Mouse (Mus musculus): ENCODE measurements around the gene Cpt1b. TPM values are rescaled to one million over a fixed set of nuclear protein-coding genes. Genes with fewer than 3 reads are reported as not detected.

The Cpt1b gene
- polyA plus RNA-seq (2012; rRNA removed), result 47.0 and 76.6 TPM in 2 replicates

DNA sequence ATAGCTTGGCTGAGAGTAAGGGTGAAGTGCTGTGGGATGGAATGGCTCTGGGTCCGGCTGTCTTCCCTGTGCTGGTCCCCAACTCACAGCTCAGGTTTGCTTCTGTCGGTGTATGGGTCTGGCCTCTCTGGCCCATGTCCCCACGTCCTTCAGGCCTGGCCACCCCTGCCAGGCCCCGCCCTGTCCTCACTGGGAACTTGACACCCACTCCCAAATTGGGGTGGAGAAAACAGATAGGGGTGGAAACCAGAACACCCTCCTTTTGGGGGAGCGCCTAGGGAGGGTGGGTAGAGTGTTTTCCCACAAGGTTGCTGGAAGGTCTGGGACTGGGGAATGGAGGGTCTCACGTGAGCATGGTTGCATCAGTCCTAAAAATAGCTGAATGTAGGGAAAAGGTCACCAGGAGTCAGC lies at the start of gene Cpt1b:
Cpt1b (minus strand) TSS at position 153 of the 411 bp plus-strand sequence.
- WGBS, result 87% methylated on average over 6 of the region's 6 CpGs
- no peak within 1 kb of the TSS for H3K4me3 ChIP-seq (ENCODE audit: control insufficient read depth, insufficient read depth, low read length)
- TF ChIP-seq POLR2A (IDR thresholded peaks at IDR 0.05; ENCODE audit: control insufficient read depth, extremely low read depth, insufficient read depth, low read length, poor library complexity) (no peak), CTCF (IDR thresholded peaks at IDR 0.05; ENCODE audit: borderline replicate concordance, control insufficient read depth, extremely low read depth, insufficient read depth, low read length, poor library complexity) (no peak)
- H3K27me3 ChIP-seq (ENCODE audit: control insufficient read depth, insufficient read depth, low read length), result no peaks in the 10 kb centered on the region
- no peak within 1 kb of the TSS for H3K27ac ChIP-seq (ENCODE audit: control insufficient read depth, insufficient read depth, low read length)
- H3K36me3 ChIP-seq (ENCODE audit: control insufficient read depth, insufficient read depth, low read length), result peaks cover 7% of the 10 kb centered on the region; the same call in 1 of the 2 replicates
- peaks cover 12% of the 10 kb centered on the region for H3K4me1 ChIP-seq (replicated peaks; ENCODE audit: control insufficient read depth, insufficient read depth, low read length)
- DNase-seq, result no peak

DNA sequence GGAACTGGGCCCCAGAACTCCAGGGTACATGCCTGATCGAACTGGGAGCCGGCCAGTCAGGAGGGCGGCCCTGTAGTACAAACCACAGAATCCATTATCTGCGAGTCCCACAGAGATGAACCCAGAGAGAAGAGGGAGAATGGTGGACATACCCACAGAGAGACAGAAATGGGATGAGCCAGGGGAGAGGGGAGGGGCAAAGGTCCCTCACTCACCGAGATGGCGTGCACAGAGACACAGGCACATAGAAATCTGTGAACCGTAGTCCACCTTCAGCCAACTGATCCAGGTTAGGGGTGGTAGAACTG lies 49.6 kb upstream of the Cpt1b start:
- Histone ChIP-seq H3K36me3 (ENCODE audit: control insufficient read depth, insufficient read depth, low read length) (no peaks in the 10 kb centered on the region), H3K27ac (ENCODE audit: control insufficient read depth, insufficient read depth, low read length) (no peak overlapping the region), H3K4me1 (replicated peaks; ENCODE audit: control insufficient read depth, insufficient read depth, low read length) (peaks cover 16% of the 10 kb centered on the region), H3K27me3 (ENCODE audit: control insufficient read depth, insufficient read depth, low read length) (no peaks in the 10 kb centered on the region), H3K4me3 (ENCODE audit: control insufficient read depth, insufficient read depth, low read length) (no peak overlapping the region; the same call in 1 of the 2 replicates)
- DNase-seq, result no peak
- WGBS, result 93% methylated on average over 7 of the region's 7 CpGs
- no peak for TF ChIP-seq CTCF (IDR thresholded peaks at IDR 0.05; ENCODE audit: borderline replicate concordance, control insufficient read depth, extremely low read depth, insufficient read depth, low read length, poor library complexity)
- no peak for TF ChIP-seq POLR2A (IDR thresholded peaks at IDR 0.05; ENCODE audit: control insufficient read depth, extremely low read depth, insufficient read depth, low read length, poor library complexity)

DNA sequence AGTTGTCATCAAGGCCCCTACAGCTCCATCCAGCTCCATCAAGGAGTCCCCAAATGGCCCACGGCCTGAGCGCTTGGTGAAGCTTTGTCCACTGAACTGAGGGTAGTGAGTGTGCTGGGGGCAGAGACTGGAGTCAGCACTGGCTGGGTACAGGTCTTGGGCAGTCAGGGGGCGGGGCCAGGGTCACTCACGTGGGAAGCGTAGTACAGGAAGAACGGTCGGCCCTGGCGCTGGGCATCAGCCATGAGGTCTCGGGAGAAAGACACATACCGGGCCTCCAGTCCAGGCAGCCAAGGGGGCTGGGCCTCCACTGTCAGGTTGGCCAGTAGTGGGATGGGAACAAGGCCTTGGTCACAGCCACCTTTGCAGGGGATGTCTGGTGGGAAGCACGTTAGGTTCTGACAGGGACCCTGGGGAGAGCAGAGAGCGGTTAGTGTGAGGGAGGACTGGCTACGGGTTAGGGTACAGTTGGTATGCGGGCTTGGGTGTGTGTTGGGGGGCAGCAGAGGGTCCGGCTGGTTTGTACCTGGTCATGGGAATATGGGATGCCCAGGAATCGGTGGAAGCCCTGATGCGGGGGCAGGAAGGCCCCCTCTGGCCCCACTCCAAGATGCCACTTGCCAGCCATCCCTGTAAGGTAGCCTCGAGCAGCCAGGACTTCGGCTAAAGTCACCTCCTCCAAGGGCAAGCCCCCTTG lies 49.1 kb upstream of the Cpt1b start:
- no peaks in the 10 kb centered on the region for H3K36me3 ChIP-seq (ENCODE audit: control insufficient read depth, insufficient read depth, low read length)
- WGBS, result 98% methylated on average over 19 of the region's 19 CpGs
- no peaks in the 10 kb centered on the region for H3K27me3 ChIP-seq (ENCODE audit: control insufficient read depth, insufficient read depth, low read length)
- no peak for DNase-seq
- peaks cover 16% of the 10 kb centered on the region for H3K4me1 ChIP-seq (replicated peaks; ENCODE audit: control insufficient read depth, insufficient read depth, low read length)
- H3K27ac ChIP-seq (ENCODE audit: control insufficient read depth, insufficient read depth, low read length), result no peak overlapping the region
- TF ChIP-seq CTCF (IDR thresholded peaks at IDR 0.05; ENCODE audit: borderline replicate concordance, control insufficient read depth, extremely low read depth, insufficient read depth, low read length, poor library complexity) (no peak), POLR2A (IDR thresholded peaks at IDR 0.05; ENCODE audit: control insufficient read depth, extremely low read depth, insufficient read depth, low read length, poor library complexity) (no peak)
- H3K4me3 ChIP-seq (ENCODE audit: control insufficient read depth, insufficient read depth, low read length), result no peak overlapping the region

DNA sequence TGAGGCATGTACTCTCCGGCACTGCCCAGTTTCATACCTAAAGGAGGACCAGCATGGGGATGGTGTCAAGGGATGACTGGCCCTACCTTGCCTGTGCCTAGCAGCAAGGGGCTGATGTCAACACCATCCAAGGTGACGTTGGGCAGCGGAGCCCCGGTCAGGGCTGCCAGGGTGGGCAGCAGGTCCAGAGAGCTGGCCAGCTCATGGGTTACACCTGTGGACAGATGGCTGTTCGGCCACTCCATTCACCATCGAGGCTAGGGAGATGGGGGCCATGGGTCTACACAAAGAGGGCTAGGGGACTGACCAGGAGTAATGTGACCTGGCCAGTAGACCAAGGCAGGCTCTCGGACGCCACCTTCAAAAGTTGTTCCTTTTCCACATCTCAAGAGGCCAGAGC lies 48.3 kb upstream of the Cpt1b start:
- TF ChIP-seq CTCF (IDR thresholded peaks at IDR 0.05; ENCODE audit: borderline replicate concordance, control insufficient read depth, extremely low read depth, insufficient read depth, low read length, poor library complexity) (no peak), POLR2A (IDR thresholded peaks at IDR 0.05; ENCODE audit: control insufficient read depth, extremely low read depth, insufficient read depth, low read length, poor library complexity) (no peak)
- 98% methylated on average over 8 of the region's 8 CpGs for WGBS
- H3K36me3 ChIP-seq (ENCODE audit: control insufficient read depth, insufficient read depth, low read length), result no peaks in the 10 kb centered on the region
- no peak overlapping the region for H3K27ac ChIP-seq (ENCODE audit: control insufficient read depth, insufficient read depth, low read length)
- DNase-seq, result no peak
- H3K4me3 ChIP-seq (ENCODE audit: control insufficient read depth, insufficient read depth, low read length), result no peak overlapping the region
- no peaks in the 10 kb centered on the region for H3K27me3 ChIP-seq (ENCODE audit: control insufficient read depth, insufficient read depth, low read length)
- H3K4me1 ChIP-seq (replicated peaks; ENCODE audit: control insufficient read depth, insufficient read depth, low read length), result peaks cover 16% of the 10 kb centered on the region

DNA sequence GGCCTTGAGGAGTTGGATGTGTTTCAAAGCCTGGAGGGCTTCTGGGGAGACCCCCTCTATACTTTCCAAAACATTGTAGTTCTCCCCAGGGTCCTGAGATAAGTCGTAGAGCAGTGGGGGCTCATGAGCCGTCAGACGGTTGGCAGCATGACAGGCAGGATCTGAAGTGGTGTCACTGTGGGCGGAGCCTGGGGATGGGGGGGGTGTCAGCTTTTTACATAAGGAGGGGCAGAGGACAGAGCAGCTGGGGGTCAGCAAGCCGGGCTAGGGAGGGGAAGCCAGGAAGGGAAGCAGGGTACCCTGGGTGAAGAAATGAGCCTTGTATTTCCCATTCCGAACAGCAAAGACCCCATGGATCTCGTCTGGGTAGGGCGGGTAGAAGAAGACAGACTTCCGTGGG lies 47.7 kb upstream of the Cpt1b start:
- 95% methylated on average over 9 of the region's 9 CpGs for WGBS
- no peak for DNase-seq
- no peaks in the 10 kb centered on the region for H3K36me3 ChIP-seq (ENCODE audit: control insufficient read depth, insufficient read depth, low read length)
- no peaks in the 10 kb centered on the region for H3K27me3 ChIP-seq (ENCODE audit: control insufficient read depth, insufficient read depth, low read length)
- no peak overlapping the region for H3K27ac ChIP-seq (ENCODE audit: control insufficient read depth, insufficient read depth, low read length)
- peaks cover 16% of the 10 kb centered on the region for H3K4me1 ChIP-seq (replicated peaks; ENCODE audit: control insufficient read depth, insufficient read depth, low read length)
- TF ChIP-seq CTCF (IDR thresholded peaks at IDR 0.05; ENCODE audit: borderline replicate concordance, control insufficient read depth, extremely low read depth, insufficient read depth, low read length, poor library complexity) (no peak), POLR2A (IDR thresholded peaks at IDR 0.05; ENCODE audit: control insufficient read depth, extremely low read depth, insufficient read depth, low read length, poor library complexity) (no peak)
- H3K4me3 ChIP-seq (ENCODE audit: control insufficient read depth, insufficient read depth, low read length), result no peak overlapping the region

DNA sequence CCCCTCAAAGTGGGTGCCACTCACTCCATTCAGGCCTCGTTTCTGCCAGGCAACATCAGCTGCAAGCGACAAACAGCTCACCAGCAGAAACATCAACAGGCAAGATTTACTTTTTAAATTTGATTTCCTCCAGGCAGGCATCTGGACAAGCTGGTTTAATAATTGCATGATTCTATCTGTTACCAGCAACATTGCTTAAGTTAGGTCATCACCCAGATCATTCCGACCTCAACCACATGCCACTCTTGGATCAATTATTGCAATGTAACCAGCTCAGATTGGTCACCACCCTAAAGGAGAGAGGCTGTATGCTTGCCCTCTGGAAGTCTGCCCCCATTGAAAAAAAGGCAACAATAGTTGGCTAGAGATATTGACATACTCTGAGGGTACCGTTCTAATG lies 45.8 kb upstream of the Cpt1b start:
- 93% methylated on average over 4 of the region's 4 CpGs for WGBS

DNA sequence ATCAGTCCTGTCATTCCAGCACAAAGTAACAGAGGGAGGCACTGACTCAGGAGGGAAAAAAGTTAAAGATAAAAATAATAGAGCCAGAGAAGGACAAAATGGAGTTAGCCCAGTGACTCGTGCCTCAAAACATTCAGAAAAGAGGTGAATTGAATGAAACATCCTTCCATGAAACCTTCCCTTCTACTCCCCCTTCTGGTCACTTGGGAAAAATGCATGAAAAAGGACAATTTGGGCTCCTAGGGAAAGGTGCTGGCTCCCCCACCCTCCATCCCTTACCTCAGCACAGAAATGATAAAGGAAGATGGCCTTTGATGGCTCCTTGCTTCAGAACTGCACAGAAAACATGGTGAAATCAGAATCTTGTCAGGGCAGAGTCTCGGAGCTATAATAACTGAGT lies 42.9 kb upstream of the Cpt1b start:
- Histone ChIP-seq H3K4me3 (ENCODE audit: control insufficient read depth, insufficient read depth, low read length) (no peak overlapping the region), H3K27me3 (ENCODE audit: control insufficient read depth, insufficient read depth, low read length) (no peaks in the 10 kb centered on the region), H3K27ac (ENCODE audit: control insufficient read depth, insufficient read depth, low read length) (no peak overlapping the region), H3K4me1 (replicated peaks; ENCODE audit: control insufficient read depth, insufficient read depth, low read length) (no peaks in the 10 kb centered on the region), H3K36me3 (ENCODE audit: control insufficient read depth, insufficient read depth, low read length) (no peaks in the 10 kb centered on the region)
- TF ChIP-seq POLR2A (IDR thresholded peaks at IDR 0.05; ENCODE audit: control insufficient read depth, extremely low read depth, insufficient read depth, low read length, poor library complexity), result no peak
- TF ChIP-seq CTCF (IDR thresholded peaks at IDR 0.05; ENCODE audit: borderline replicate concordance, control insufficient read depth, extremely low read depth, insufficient read depth, low read length, poor library complexity), result no peak
- DNase-seq, result no peak
- 33% methylated on average over 2 of the region's 2 CpGs for WGBS

More for the DNA sequence above, 45.8 kb upstream of the Cpt1b start:
- no peak overlapping the region for H3K27ac ChIP-seq (ENCODE audit: control insufficient read depth, insufficient read depth, low read length)
- no peak for TF ChIP-seq POLR2A (IDR thresholded peaks at IDR 0.05; ENCODE audit: control insufficient read depth, extremely low read depth, insufficient read depth, low read length, poor library complexity)
- TF ChIP-seq CTCF (IDR thresholded peaks at IDR 0.05; ENCODE audit: borderline replicate concordance, control insufficient read depth, extremely low read depth, insufficient read depth, low read length, poor library complexity), result no peak
- H3K27me3 ChIP-seq (ENCODE audit: control insufficient read depth, insufficient read depth, low read length), result no peaks in the 10 kb centered on the region
- no peaks in the 10 kb centered on the region for H3K36me3 ChIP-seq (ENCODE audit: control insufficient read depth, insufficient read depth, low read length)
- peaks cover 13% of the 10 kb centered on the region for H3K4me1 ChIP-seq (replicated peaks; ENCODE audit: control insufficient read depth, insufficient read depth, low read length)
- H3K4me3 ChIP-seq (ENCODE audit: control insufficient read depth, insufficient read depth, low read length), result no peak overlapping the region
- no peak for DNase-seq

Data from thymus, adult 2 months (tissue).